Mouse (Mus musculus) right cerebral cortex, postnatal 10 days (tissue): ENCODE measurements around the gene Trip10.
A peak's percentile ranks its signal among the peaks of the same experiment; 100 is the strongest.

Experiments
- DNase-seq, 2 experiments: peaks; one replicate each; pipeline ENCODE4 v3.0.0; 2021; ENCODE audit warnings: low spot score in 2 of 2

The Trip10 gene

GRCm38 (mm10) chr17:57234254-57234928 is 14.9 kb upstream of the Trip10 start:
- no peak for DNase-seq

- no peak for DNase-seq
These were observed 13.5 kb upstream of the Trip10 start for GRCm38 (mm10) chr17:57235803-57236202.

- no peak for DNase-seq
These were observed 12.1 kb upstream of the Trip10 start for GRCm38 (mm10) chr17:57237181-57237580.

GRCm38 (mm10) chr17:57243650-57244370 is 5.4 kb upstream of the Trip10 start:
- no peak for DNase-seq

GRCm38 (mm10) chr17:57245311-57245929 is 3.8 kb upstream of the Trip10 start:
- DNase-seq = no peak

GRCm38 (mm10) chr17:57246663-57247392 is 2.4 kb upstream of the Trip10 start:
- no peak for DNase-seq

GRCm38 (mm10) chr17:57247393-57248200 is 1.7 kb upstream of the Trip10 start:
- peak; percentile 97 to 99 for DNase-seq

- DNase-seq = peak; percentile 93 to 94
These were observed 1.0 kb upstream of the Trip10 start, which contains the start of gene Gpr108 for GRCm38 (mm10) chr17:57248201-57248699. Gene Gpr108, minus strand, starts transcription at chr17:57248446.

GRCm38 (mm10) chr17:57248771-57249170 is 484 bp upstream of the Trip10 start:
- DNase-seq = peak in 1 of 2 experiments; percentile 54

GRCm38 (mm10) chr17:57250461-57251160 is 1.4 kb downstream of the Trip10 start:
- DNase-seq = no peak

- no peak for DNase-seq
These were observed 2.2 kb downstream of the Trip10 start for GRCm38 (mm10) chr17:57251431-57251830.

- no peak for DNase-seq
These were observed 4.1 kb downstream of the Trip10 start for GRCm38 (mm10) chr17:57253306-57253705.

- DNase-seq = no peak
These were observed 6.1 kb downstream of the Trip10 start for GRCm38 (mm10) chr17:57255354-57255753.

GRCm38 (mm10) chr17:57256921-57257485 is 7.7 kb downstream of the Trip10 start:
- no peak for DNase-seq

- DNase-seq = no peak
These were observed 8.9 kb downstream of the Trip10 start for GRCm38 (mm10) chr17:57258191-57258590.

- no peak for DNase-seq
These were observed 10.5 kb downstream of the Trip10 start for GRCm38 (mm10) chr17:57259742-57260141.

- DNase-seq = no peak
These were observed 11.1 kb downstream of the Trip10 start for GRCm38 (mm10) chr17:57260351-57260750.

- no peak for DNase-seq
These were observed 12.0 kb downstream of the Trip10 start for GRCm38 (mm10) chr17:57261286-57261685.

- DNase-seq = no peak
These were observed 12.5 kb downstream of the Trip10 start for GRCm38 (mm10) chr17:57261796-57262195.
